Mouse (Mus musculus) G1E-ER4 (cell line): ENCODE measurements around the gene Lipk. TPM values are rescaled to one million over a fixed set of nuclear protein-coding genes. Genes with fewer than 3 reads are reported as not detected.

ENCODE experiments used
- GATA1 ChIP-seq: IDR thresholded peaks from one replicate; pipeline ENCODE4 v1.8.0; 2012; ENCODE audit warnings: low read length, inconsistent platforms
- polyA plus RNA-seq: library from polyadenylated mRNA; stranded (reverse); fragments of >175 nt; gene quantifications from 2 replicates; pipeline ENCODE4 v1.2.3, GENCODE M21; 2012

Lipk gene
- polyA plus RNA-seq, 1 experiment: not detected

DNA sequence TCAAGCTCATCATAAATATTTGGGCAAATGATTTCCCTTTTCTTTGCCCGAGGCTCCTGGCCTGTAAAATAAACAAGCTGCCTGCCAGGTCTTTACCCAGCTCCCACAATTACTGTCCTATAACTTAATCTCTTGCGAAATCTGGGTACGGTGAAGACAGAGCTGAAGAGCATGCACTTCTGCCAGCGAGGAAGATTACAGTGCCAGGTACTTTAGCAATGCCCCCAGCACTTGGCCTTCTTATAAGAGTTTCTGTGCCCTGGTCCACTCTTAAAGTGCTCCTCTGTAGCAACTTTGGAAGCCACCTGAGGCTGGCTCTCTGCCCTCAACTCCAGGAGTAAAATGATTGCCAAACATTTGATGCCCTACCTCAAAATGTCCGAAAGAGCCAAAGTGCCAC, 87.3 kb downstream of the Lipk start:
- TF ChIP-seq GATA1: no peak

DNA sequence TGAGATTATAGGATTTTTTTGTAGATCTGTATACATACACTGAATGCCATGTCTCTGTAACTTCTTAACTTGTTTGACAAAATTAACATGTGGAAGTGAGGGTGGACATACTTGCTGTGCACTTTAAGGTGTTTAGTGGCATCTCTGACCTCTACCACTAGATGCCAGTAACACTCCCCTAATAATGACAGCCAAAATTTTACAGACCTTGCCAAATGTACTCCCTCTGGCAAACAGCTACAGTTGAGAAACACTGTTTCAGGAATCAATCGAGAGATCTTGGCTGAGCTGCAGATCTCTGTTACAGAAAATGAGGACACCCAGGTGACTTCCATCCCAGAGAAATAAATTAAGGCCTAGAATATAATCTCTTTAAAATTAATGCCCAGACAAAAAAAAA, 88.1 kb downstream of the Lipk start:
- no peak for TF ChIP-seq GATA1

Other genes with a start within 250 kb of the Lipk start
- not detected in 2 replicates for gene Lipo3, start 246.3 kb upstream of the Lipk start, polyA plus RNA-seq
- gene Lipo1, start 220.8 kb upstream of the Lipk start, polyA plus RNA-seq: not detected in 2 replicates
- gene Lipf, start 47.1 kb upstream of the Lipk start, polyA plus RNA-seq: not detected in 2 replicates
- gene Lipn, start 59.1 kb downstream of the Lipk start, polyA plus RNA-seq: not detected in 2 replicates
- not detected in 2 replicates for gene Lipm, start 92.6 kb downstream of the Lipk start, polyA plus RNA-seq
- gene Ankrd22, start 157.8 kb downstream of the Lipk start, polyA plus RNA-seq: not detected in 2 replicates
- gene Stambpl1, start 183.9 kb downstream of the Lipk start, polyA plus RNA-seq: not detected in 2 replicates
- not detected in 2 replicates for gene Acta2, start 247.3 kb downstream of the Lipk start, polyA plus RNA-seq